Mouse (Mus musculus) hindbrain, embryonic 14.5 days (tissue): ENCODE data around the gene Slc12a5. TPM values are rescaled to one million over a fixed set of nuclear protein-coding genes. Genes with fewer than 3 reads are reported as not detected.
A peak's percentile ranks its signal among the peaks of the same experiment; 100 is the strongest.

Source experiments
- ATAC-seq: fragments of 200-750 bp; cut with Nextera tagmentation; 2 replicates; pipeline ENCODE4 v1.8.0; 2017; ENCODE audit warnings: moderate number of reproducible peaks, mild to moderate bottlenecking, moderate TSS enrichment, moderate library complexity; ENCODE audit not compliant: low FRiP score
- DNase-seq: peaks from one replicate; pipeline ENCODE4 v3.0.0-alpha.2; 2015; ENCODE audit warnings: low spot score
- H3K27ac ChIP-seq: fragments of 300-500 bp; sonication (generic); 2 replicates; pipeline ENCODE4 v1.5.1; 2014; ENCODE audit warnings: mild to moderate bottlenecking, moderate library complexity
- H3K27me3 ChIP-seq: fragments of 300-500 bp; sonication (generic); 2 replicates; pipeline ENCODE4 v1.6.1; 2014; ENCODE audit warnings: mild to moderate bottlenecking, low read length, mixed read lengths; ENCODE audit not compliant: control insufficient read depth, insufficient read depth
- H3K36me3 ChIP-seq: fragments of 300-500 bp; sonication (generic); replicated peaks from 2 replicates; pipeline ENCODE4 v1.6.1; 2014; ENCODE audit not compliant: control insufficient read depth, insufficient read depth
- H3K4me1 ChIP-seq: fragments of 300-500 bp; sonication (generic); replicated peaks from 2 replicates; pipeline ENCODE4 v1.6.1; 2014; ENCODE audit warnings: antibody characterized with exemption, low read length, mixed read lengths; ENCODE audit not compliant: control insufficient read depth, insufficient read depth
- H3K4me2 ChIP-seq: fragments of 300-500 bp; sonication (generic); replicated peaks from 2 replicates; pipeline ENCODE4 v1.6.1; 2014; ENCODE audit warnings: mild to moderate bottlenecking, moderate library complexity
- H3K4me3 ChIP-seq: fragments of 300-500 bp; sonication (generic); replicated peaks from 2 replicates; pipeline ENCODE4 v1.5.1; 2014; ENCODE audit warnings: mild to moderate bottlenecking, low read length
- H3K9ac ChIP-seq: fragments of 300-500 bp; sonication (generic); 2 replicates; pipeline ENCODE4 v1.6.1; 2014
- H3K9me3 ChIP-seq: fragments of 300-500 bp; sonication (generic); 2 replicates; pipeline ENCODE4 v1.6.1; 2016; ENCODE audit warnings: low read length; ENCODE audit not compliant: control insufficient read depth
- WGBS: fragments of 180-500 bp; shearing (Covaris S2); extraction: QIAGEN DNeasy Blood & Tissue Kit; methylation state at CpG from one replicate; pipeline ENCODE4 v1.1.7; 2014; 5-methylcytosine and 5-hydroxymethylcytosine counted together
- polyA plus RNA-seq: library from polyadenylated mRNA; unstranded; fragments of >200 nt; fragmentation: Nextera tagmentation; extraction: Ambion mirVana; gene quantifications from 2 replicates; pipeline ENCODE4 v1.2.1, GENCODE M21; 2014

Slc12a5 gene
- polyA plus RNA-seq, 1 experiment from 2014 or later: 62.1 TPM

DNA sequence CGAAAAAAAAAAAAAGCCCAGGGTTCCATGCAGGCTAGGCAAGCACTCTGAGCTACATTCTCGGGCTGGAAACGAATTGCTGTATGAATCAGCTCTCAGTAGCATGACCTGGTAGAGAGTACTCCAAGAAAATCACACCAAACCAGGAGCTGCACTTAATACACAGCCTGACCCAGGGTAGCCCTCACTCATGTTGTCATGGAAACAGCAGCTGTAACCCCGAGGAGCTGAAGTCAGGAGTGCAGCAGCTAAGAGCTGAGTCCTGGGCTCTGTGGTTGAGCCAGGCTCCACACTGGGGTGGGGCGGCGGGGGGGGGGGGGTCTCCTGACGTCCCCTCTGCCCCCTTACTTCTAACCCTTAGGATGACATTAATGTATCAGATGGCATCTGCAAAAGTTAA is 38.6 kb upstream of the Slc12a5 start:
- Histone ChIP-seq H3K27me3 (no peaks in the 10 kb centered on the region), H3K36me3 (no peaks in the 10 kb centered on the region; the same call in 1 of the 2 replicates), H3K4me2 (no peak overlapping the region), H3K9ac (no peak overlapping the region), H3K27ac (no peak overlapping the region), H3K9me3 (no peaks in the 10 kb centered on the region), H3K4me1 (peaks cover 16% of the 10 kb centered on the region), H3K4me3 (no peak overlapping the region)
- WGBS: 56% methylated on average over 7 of the region's 7 CpGs
- DNase-seq (no peak), ATAC-seq (no peak)

DNA sequence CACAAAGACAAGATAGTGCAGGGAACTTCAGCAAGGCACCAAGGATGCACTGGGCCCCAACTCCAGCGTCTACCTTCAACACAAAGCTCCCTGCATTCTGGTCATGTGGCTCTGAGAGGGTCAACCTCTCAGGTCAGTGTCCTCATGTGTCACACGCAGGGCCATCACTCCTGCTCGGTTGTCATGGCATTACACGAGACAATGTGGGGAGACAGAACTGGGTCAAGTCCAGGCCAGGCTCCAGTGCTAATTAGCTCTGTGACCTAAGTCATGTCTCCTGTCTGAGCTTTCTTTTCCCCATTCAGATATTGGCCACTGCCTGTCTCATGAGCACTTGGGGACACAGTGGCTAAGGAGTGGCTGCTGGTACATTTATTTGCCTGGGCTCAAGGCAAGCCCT is 37.3 kb upstream of the Slc12a5 start:
- H3K27ac ChIP-seq: no peak overlapping the region
- 0 out of 2 replicates have a peak overlapping the region, but pooled peaks have one; percentile 5 for H3K9ac ChIP-seq
- no peak for ATAC-seq
- DNase-seq: no peak
- WGBS: 50% methylated on average over 4 of the region's 4 CpGs
- no peak overlapping the region for H3K4me2 ChIP-seq
- peaks cover 16% of the 10 kb centered on the region for H3K4me1 ChIP-seq
- no peaks in the 10 kb centered on the region for H3K27me3 ChIP-seq
- H3K4me3 ChIP-seq: no peak overlapping the region
- no peaks in the 10 kb centered on the region; the same call in 1 of the 2 replicates for H3K36me3 ChIP-seq
- no peaks in the 10 kb centered on the region for H3K9me3 ChIP-seq

DNA sequence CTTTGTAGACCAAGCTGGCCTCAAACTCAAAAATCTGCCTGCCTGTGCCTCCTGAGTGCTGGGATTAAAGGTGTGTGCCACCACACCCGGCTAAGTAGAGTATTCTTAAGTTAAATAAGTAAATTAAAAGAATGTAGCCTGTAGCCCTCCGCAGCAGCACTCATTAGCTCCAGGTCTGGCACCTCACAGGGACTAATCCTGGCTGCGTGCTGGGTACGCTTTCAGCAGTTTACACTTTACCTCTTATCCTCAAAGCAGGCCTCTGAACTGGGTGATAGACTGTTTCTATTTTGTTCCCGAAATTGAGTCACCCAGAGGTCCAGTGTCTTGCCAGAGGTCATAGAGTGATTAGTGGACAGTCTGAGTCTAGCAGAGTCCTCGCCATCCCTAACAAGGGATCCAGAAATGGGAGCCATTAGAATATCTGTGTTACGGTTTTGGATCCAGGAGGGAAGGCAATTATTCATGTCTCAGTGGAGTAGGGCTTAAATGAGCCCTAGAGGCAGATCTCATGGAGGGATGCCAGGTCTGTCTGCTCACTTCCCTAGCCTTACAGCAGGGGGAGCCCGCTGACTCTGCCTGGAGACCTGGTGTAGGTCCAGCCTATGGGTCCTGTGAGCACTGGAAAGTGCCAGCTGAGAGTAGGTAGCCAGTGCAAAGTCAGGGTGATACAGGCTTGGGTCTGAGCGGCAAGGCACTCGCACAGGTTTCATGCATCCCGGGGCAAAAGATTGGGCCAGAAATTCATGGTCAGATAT is 36.3 kb upstream of the Slc12a5 start:
- H3K4me1 ChIP-seq: peaks cover 16% of the 10 kb centered on the region
- no peak overlapping the region for H3K27ac ChIP-seq
- H3K9me3 ChIP-seq: no peaks in the 10 kb centered on the region
- H3K4me3 ChIP-seq: no peak overlapping the region
- no peak overlapping the region for H3K9ac ChIP-seq
- no peaks in the 10 kb centered on the region; the same call in 1 of the 2 replicates for H3K36me3 ChIP-seq
- peak; percentile 70; the same call in 1 of the 2 replicates for ATAC-seq
- WGBS: 39% methylated on average over 11 of the region's 11 CpGs
- peak; percentile 80 for DNase-seq
- H3K27me3 ChIP-seq: no peaks in the 10 kb centered on the region
- no peak overlapping the region for H3K4me2 ChIP-seq

DNA sequence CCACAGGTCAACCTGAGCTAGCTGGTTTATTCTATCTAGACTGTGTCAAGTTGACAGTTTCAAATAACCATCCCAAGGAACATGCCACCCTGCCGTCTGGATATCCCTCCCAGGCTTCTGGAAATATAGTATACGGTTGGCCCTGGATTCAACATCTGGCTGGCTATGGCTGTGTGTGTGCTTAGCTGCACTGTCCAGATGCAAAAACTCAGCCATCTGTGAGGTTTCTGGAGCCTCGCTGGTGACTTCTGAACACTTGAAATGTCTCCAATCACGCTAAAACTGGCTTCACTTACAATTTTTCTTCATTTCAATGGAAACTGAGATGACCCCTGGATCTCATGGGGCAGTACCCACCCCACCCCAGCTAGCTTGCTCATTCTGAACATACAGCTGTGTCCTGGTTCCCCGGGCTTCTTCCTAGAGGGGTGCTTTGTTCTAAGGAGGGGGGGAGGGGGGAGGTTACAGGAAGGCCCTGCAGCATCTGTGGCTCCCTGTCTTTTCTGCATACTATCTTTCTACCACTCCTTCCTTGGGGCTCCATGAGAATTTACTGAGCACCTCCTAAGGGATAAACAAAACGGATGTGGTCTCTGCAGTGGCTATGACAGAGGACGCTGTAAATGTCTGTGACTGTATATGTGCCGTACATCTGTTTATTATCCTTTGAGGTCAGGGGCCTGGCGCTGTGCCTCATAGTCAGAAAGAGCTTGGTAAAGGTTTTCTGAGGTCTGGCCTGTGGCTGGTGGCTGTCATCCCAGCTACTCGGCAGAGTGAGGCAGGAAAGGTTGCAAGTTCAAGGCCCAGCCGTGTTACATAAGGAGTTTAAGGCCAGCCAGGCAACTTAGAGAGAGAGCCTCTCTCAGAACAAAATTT is 29.7 kb upstream of the Slc12a5 start:
- 52% methylated on average over 11 of the region's 11 CpGs for WGBS
- Histone ChIP-seq H3K4me2 (no peak overlapping the region), H3K4me1 (no peaks in the 10 kb centered on the region), H3K27me3 (no peaks in the 10 kb centered on the region), H3K27ac (no peak overlapping the region), H3K36me3 (no peaks in the 10 kb centered on the region), H3K9ac (no peak overlapping the region), H3K9me3 (no peaks in the 10 kb centered on the region), H3K4me3 (no peak overlapping the region)
- no peak for ATAC-seq
- no peak for DNase-seq

DNA sequence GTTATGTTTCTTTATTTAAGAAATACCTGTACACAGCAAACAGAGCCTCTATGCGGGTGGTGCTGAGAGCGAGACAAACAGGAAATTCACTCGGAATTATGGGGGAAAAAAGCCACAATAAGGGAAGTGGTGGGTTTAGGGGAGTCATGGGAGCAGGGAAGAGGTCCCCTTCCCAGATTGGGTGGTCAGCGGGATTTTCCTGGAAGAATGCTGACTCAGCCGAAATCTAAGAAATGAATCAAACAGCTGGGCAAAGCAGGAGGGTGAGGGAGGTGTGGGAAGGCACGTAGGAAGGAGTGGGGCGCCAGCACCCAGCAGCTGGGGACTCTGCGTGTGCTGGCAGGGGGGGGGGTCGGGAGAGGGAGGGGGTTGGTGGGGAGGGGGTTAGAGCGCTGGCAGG is 27.1 kb upstream of the Slc12a5 start:
- Histone ChIP-seq H3K36me3 (no peaks in the 10 kb centered on the region), H3K4me3 (no peak overlapping the region), H3K9ac (no peak overlapping the region), H3K9me3 (no peaks in the 10 kb centered on the region), H3K4me1 (peaks cover 6% of the 10 kb centered on the region; the same call in 1 of the 2 replicates), H3K4me2 (no peak overlapping the region), H3K27me3 (peaks cover 4% of the 10 kb centered on the region), H3K27ac (no peak overlapping the region)
- WGBS: 48% methylated on average over 10 of the region's 10 CpGs
- DNase-seq (no peak), ATAC-seq (no peak)

DNA sequence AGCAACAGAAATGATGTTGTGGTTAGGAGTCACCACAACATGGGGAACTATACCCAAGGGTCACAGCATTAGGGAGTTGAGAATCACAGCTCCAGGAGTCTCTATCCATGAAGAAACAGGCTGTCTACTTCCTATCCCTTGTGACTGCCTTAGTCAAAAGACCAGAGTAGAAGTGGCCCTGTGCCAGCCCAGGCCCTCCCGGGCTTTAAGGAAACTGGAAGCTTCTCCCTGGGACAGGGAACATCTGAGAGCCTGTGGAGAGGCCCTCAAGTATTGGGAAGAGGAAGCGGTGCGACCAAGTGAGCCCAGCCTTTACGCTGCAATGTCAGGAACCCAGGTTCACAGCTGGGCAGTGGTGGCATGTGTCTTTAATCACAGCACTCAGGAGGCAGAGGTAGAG is 24.6 kb upstream of the Slc12a5 start:
- DNase-seq (no peak), ATAC-seq (no peak)
- Histone ChIP-seq H3K27me3 (peaks cover 6% of the 10 kb centered on the region), H3K36me3 (no peaks in the 10 kb centered on the region), H3K4me2 (no peak overlapping the region), H3K9ac (no peak overlapping the region), H3K27ac (no peak overlapping the region), H3K4me1 (peaks cover 21% of the 10 kb centered on the region; the same call in 1 of the 2 replicates), H3K4me3 (no peak overlapping the region), H3K9me3 (no peaks in the 10 kb centered on the region)
- 79% methylated on average over 4 of the region's 4 CpGs for WGBS

DNA sequence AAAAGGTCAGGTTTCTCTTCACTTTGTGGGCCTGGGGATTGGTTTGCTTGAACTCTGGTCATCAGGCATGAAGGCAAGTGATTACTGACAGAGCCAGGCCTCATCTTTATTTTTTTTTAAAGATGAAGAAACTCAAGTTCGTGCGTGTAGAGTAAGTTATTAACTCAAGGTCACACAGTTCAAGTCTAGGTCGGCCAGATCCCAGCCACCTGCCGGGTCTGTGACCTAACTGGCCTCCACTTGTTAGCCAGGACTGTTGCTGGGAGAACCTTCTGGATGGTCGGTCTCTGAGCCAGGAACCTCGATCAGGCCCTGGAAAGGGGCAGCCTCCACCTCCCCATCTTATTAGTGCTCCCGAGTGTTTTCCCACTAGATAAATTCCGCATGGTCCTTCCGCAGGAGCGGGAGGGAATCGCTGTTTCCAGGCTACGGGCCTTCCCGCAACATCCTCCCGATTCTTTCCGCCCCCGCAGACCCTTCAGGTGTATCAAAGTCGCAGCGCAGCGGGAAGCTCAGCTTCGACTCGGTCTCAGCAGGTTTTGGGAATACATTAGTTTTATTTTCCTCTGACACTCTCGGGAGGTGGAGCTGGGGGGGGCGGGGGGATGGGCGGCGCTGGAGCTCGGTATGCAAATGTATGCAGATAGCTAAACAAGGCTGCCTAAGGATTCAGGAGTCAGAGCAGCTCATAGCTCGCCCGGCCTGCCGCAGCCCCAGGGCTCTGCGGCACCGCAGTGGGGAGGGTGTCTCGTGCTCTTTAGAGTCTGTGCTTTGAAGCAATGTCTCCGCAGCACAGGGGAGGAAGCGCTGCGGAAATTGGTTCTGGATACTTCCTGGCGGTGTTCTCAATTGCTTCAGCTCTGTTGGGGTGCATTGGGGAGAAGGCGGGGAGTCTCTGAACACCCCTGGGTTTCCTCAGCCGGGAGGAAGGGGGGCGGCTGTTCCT is 22.2 kb upstream of the Slc12a5 start:
- H3K9ac ChIP-seq: peak overlapping the region; percentile 24
- no peaks in the 10 kb centered on the region for H3K36me3 ChIP-seq
- H3K4me3 ChIP-seq: peak overlapping the region; percentile 19
- DNase-seq (peak; percentile 70), ATAC-seq (peak; percentile 87)
- 1% methylated on average over 39 of the region's 39 CpGs for WGBS
- H3K4me2 ChIP-seq: peak overlapping the region; percentile 50
- no peaks in the 10 kb centered on the region for H3K9me3 ChIP-seq
- peak overlapping the region; percentile 64 for H3K27ac ChIP-seq
- peaks cover 6% of the 10 kb centered on the region for H3K27me3 ChIP-seq
- H3K4me1 ChIP-seq: peaks cover 21% of the 10 kb centered on the region; the same call in 1 of the 2 replicates

DNA sequence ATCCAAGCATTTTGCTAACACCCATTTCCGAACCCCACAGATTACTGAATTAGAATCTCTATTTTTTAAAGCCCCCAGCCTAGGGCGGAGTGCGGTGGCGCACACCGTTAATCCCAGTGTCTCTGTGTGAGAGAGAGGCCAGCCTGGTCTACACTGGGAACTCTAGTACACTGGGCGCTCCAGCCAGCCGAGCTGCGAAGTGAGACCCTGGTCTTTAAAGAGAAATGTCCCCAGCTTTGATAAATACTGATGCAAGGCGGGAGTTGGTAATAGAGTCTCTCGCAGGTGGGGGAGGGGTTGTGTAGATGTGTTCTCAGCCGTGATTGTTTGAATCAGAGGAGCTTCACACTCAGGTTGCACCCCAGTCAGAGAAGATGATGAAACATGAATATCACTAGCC is 21.5 kb upstream of the Slc12a5 start:
- Histone ChIP-seq H3K27me3 (peaks cover 6% of the 10 kb centered on the region), H3K4me1 (peaks cover 21% of the 10 kb centered on the region; the same call in 1 of the 2 replicates), H3K9me3 (no peaks in the 10 kb centered on the region), H3K36me3 (no peaks in the 10 kb centered on the region), H3K27ac (peak overlapping the region; percentile 64), H3K4me2 (peak overlapping the region; percentile 50), H3K9ac (peak overlapping the region; percentile 24), H3K4me3 (peak overlapping the region; percentile 19)
- ATAC-seq (peak; percentile 51), DNase-seq (peak; percentile 58)
- 3% methylated on average over 11 of the region's 11 CpGs for WGBS
